Mouse (Mus musculus): ENCODE measurements around the gene Nrxn1. TPM values are rescaled to one million over a fixed set of nuclear protein-coding genes. Genes with fewer than 3 reads are reported as not detected.

Nrxn1 gene
- total RNA-seq, 2 experiments from 2014 or later: 615 to 617 TPM

DNA sequence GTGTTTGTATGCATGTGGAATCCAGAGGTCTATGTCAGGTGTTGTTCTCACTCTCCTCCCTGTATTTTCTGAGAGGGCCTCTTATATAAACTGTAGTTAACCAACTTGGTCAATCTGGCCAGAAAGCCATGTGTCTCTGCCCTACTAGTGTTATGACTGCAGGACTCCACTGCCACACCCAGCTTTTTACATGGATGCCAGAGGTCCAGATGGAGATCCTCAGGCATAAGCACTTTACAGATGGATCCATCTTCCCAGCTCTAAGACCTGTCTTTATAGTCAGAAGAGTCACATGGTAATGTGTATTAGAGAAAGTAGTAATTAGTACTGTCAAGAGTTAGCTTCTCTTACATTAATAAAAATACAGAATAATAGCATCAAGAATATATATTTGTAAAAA is 285.7 kb downstream of the Nrxn1 start:
- TF ChIP-seq CTCF (IDR thresholded peaks at IDR 0.05): no peak
- intact Hi-C loops (cut with DNase I): loop anchor here (5.0 kb wide), 1 partner anchor 180 kb away; no protein-coding TSS in a partner anchor
- no peak for DNase-seq (ENCODE audit: extremely low spot score in 1 of 2, low spot score in 2 of 2)
- no peak overlapping the region for H3K27ac ChIP-seq
- H3K4me3 ChIP-seq: no peak overlapping the region

DNA sequence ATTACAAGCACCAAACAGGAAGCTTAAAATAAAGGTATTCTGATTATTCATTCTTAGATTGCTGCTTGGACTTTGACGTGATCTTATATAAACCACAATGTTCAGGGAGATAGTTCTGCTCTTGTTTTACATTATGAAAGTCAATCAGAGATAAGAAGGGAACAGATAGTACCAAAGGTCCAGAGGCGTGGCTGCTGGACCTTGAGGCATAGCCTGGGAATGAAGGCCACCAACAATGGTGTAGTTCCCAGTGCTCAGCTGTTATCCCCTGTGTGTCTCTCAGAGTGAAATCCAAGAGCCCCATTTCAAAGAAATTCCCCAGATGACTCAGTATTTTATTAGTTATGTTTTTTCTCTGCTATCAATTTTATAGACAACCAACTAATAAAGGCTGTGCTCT is 294.2 kb downstream of the Nrxn1 start:
- intact Hi-C loops (cut with DNase I): no loop called here
- no peak for DNase-seq (ENCODE audit: extremely low spot score in 1 of 2, low spot score in 2 of 2)
- TF ChIP-seq CTCF (IDR thresholded peaks at IDR 0.05): no peak
- no peak overlapping the region for H3K4me3 ChIP-seq
- H3K27ac ChIP-seq: peak overlapping the region; percentile 17; the same call in 1 of the 2 replicates

DNA sequence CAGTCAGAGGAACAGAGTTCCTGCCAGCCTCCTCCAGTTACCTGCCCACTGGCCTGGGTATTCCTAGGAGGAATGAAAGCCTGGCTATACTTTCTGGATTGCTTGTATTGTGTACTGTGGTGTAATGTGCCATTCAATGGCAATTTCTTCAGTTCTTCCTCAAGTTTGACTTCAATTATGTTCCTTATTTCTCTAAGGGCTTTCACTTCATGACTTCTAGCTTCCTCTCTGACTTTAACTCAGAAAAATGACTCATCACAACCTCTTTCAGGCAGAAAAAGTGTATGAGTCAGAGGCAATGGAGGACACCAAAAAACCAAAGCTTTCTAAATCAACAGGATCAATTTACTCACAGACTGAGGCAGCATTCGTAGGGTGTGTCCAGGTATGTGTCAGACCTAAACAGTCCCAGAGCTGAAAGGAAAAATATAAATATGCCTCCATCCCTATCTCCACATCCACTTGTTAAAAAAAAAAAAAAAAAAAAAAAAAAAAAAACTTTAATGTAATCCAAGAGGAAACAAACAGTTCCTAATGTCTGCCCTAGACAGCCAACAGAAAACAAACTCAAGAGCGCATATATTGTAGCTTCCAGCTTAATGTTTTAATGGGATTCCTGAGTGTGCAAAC is 295.1 kb downstream of the Nrxn1 start:
- TF ChIP-seq CTCF (IDR thresholded peaks at IDR 0.05): no peak
- Histone ChIP-seq H3K4me3 (no peak overlapping the region), H3K27ac (peak overlapping the region; percentile 81)
- intact Hi-C loops (cut with DNase I): no loop called here
- no peak for DNase-seq (ENCODE audit: extremely low spot score in 1 of 2, low spot score in 2 of 2)

DNA sequence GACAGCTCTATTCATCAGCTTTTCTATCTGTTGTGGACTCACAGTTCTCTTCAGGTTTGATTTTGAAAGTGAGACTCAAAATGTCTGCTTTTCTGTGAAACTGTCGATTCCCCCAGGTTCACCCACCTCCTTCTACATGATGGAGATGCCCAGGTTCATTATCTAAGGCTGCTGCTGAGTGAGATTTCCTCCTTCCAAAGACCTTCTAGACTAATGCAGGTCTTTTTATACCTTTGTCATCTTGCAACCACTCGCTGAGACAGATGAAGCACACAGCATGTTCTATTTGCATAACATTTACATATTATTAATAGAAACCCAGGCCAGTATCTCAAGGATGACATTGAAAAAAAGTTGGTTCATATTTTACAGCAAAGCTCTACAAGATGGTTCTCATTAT is 295.9 kb downstream of the Nrxn1 start:
- intact Hi-C loops (cut with DNase I): no loop called here
- DNase-seq (ENCODE audit: extremely low spot score in 1 of 2, low spot score in 2 of 2): no peak
- peak overlapping the region; percentile 81 for H3K27ac ChIP-seq
- H3K4me3 ChIP-seq: no peak overlapping the region
- no peak for TF ChIP-seq CTCF (IDR thresholded peaks at IDR 0.05)

DNA sequence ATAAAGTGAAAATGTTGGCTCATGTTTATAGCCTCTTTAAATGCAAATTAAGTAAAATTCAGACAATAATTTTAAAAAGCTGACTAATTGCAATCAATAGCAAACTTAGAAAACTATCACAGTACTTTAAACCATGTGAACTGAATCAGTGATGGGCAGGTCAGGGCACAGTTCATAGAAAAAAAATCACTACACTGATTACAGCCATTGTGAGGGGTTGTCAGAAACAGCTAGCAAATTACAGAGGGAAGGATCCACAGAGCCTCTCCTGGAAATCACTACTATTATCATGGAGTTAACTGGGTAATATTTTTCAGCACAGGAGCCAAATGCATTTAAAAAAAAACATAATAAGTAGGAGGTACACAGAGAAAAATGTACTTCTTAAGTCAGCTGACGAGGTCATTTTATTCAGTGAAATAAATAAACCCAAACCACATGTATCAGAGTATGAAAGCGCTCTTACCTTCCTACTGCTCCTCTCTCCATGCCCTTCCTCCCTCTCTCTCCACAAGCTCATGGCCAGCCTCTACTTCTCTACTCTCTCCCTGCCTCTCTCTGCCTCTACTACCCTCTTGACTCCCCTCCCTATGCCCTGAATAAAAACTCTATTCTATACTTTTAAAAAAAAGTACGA is 304.3 kb downstream of the Nrxn1 start:
- no peak for DNase-seq (ENCODE audit: extremely low spot score in 1 of 2, low spot score in 2 of 2)
- intact Hi-C loops (cut with DNase I): no loop called here
- no peak overlapping the region for H3K27ac ChIP-seq
- TF ChIP-seq CTCF (IDR thresholded peaks at IDR 0.05): no peak
- no peak overlapping the region for H3K4me3 ChIP-seq

DNA sequence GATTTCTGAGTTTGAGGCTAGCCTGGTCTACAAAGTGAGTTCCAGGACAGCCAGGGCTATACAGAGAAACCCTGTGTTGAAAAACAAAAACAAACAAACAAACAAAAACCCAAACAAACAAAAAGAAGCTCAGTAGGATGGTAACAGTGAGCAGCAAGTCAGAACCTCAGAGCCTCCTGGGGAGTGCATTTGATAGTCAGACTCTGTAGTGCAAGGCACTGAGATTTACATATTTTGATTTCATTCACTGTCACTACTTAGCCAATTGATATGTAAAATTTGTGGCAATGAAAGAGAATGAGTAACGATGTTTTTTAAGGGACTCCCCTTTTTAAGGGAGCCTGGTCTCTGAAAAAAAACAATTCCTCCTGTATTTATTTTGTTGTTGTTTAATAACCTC is 304.8 kb downstream of the Nrxn1 start:
- TF ChIP-seq CTCF (IDR thresholded peaks at IDR 0.05): no peak
- intact Hi-C loops (cut with DNase I): no loop called here
- Histone ChIP-seq H3K27ac (no peak overlapping the region), H3K4me3 (no peak overlapping the region)
- DNase-seq (ENCODE audit: extremely low spot score in 1 of 2, low spot score in 2 of 2): no peak

DNA sequence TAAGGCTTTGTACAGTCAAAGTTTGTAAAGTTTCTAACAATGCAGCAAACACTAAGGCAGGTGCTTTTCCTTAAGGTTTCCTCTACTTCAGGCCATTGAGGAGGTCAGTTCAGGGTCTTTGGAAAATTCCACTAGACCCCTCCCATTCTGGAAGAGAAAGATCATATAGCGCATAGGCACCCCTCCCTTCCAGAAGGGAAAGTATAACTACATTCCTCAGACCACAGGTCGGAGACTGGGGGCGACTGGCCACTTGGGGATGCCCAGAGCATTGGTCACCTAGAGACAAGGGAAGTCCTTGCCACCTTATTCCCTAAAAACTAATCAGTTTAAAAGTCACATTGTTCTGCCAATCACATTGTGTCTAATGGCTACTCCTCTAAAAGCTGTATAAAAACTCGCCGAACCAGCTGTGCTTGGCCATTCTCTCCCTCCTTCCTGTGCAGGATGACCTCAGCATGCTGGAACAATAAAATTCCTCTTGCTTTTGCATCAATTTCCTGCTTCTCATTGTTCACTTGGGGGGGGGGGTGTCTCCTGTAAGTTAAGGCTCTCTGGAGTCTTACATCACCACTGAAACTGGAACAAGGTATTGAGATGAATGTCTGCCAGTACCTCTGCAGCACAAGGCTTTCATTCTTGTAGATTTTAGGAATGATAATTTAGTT is 305.6 kb downstream of the Nrxn1 start:
- no peak for TF ChIP-seq CTCF (IDR thresholded peaks at IDR 0.05)
- no peak for DNase-seq (ENCODE audit: extremely low spot score in 1 of 2, low spot score in 2 of 2)
- Histone ChIP-seq H3K4me3 (no peak overlapping the region), H3K27ac (no peak overlapping the region)
- intact Hi-C loops (cut with DNase I): no loop called here

DNA sequence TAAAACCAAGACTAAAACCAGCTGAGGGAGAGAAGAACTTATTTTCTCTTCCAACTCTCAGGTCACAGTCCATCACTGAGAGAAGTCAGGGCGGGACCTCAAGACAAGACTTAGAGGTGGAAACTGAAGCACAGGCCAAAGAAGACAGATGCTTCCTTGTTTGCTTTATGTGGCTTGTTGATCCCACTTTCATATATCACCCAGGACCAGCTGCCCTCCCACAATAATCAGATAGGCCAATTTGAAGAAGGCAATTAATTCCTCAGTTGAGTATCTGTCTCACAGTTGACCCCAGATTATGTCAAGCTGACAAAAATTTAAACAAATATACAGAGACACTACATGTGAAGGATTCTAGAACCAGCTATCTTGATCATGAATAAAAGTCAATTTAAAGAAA is 312.4 kb downstream of the Nrxn1 start:
- DNase-seq (ENCODE audit: extremely low spot score in 1 of 2, low spot score in 2 of 2): no peak
- Histone ChIP-seq H3K27ac (no peak overlapping the region), H3K4me3 (no peak overlapping the region)
- intact Hi-C loops (cut with DNase I): no loop called here
- TF ChIP-seq CTCF (IDR thresholded peaks at IDR 0.05): no peak

DNA sequence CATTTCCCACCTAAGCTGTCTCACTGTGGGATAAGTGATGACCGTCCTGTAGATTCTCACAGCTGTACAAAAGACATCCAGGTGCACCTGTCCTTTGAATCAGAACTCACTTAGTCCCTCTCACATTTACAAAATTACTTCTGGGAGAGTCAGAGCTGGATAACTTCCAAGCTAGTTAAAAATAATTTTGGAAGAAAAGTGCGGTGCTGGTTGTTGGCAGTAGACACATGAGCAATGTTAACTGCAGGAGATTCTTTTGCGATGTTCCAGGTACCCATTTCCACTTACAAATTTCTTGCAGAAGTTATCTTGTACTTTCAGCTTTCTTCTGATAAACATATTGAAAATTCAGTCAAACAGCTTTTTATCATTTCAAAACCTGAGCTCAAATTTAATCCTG is 317.5 kb downstream of the Nrxn1 start:
- DNase-seq (ENCODE audit: extremely low spot score in 1 of 2, low spot score in 2 of 2): no peak
- Histone ChIP-seq H3K27ac (no peak overlapping the region; the same call in 1 of the 2 replicates), H3K4me3 (no peak overlapping the region)
- no peak for TF ChIP-seq CTCF (IDR thresholded peaks at IDR 0.05)
- intact Hi-C loops (cut with DNase I): no loop called here

DNA sequence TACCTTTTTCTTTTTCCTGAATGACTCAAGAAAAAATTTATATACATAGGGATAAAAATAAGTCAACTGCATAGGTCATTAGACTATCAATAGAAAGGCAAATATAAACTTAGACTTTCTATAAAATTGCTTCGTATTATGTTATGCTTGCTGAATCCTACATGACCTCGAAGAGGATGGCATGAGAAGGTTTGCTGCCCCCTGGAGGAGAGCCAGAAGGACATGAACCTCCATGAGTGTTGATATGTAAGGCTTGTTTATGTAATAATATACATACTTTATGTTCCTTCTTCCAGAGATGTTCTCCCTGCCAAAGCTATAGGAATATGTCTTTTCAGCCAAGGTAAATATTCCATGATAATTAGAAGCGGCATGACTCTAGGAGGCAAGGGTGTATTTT is 319.6 kb downstream of the Nrxn1 start:
- peak; percentile 25 for TF ChIP-seq CTCF (IDR thresholded peaks at IDR 0.05)
- no peak overlapping the region for H3K4me3 ChIP-seq
- no peak for DNase-seq (ENCODE audit: extremely low spot score in 1 of 2, low spot score in 2 of 2)
- no peak overlapping the region for H3K27ac ChIP-seq
- intact Hi-C loops (cut with DNase I): no loop called here

DNA sequence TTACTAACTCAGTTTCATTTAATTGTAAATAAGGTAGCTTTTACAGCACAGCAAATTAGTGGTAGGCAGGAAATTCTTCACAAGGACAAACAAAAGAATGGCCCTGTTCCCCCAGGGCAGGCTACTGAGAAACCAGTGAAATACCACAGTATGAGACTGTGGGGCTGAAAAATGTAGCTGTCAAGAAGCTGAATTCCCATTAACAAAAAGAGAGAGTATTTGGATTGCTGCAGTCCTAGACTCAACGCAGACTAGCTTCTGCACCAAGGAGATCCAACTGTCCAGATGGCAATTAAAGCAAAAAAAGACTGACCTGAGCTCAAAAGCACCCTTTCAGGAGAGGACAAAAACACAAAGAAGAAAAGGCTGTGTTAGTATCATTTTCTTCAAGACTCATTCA is 324.7 kb downstream of the Nrxn1 start:
- no peak for DNase-seq (ENCODE audit: extremely low spot score in 1 of 2, low spot score in 2 of 2)
- intact Hi-C loops (cut with DNase I): no loop called here
- no peak overlapping the region; the same call in 1 of the 2 replicates for H3K27ac ChIP-seq

DNA sequence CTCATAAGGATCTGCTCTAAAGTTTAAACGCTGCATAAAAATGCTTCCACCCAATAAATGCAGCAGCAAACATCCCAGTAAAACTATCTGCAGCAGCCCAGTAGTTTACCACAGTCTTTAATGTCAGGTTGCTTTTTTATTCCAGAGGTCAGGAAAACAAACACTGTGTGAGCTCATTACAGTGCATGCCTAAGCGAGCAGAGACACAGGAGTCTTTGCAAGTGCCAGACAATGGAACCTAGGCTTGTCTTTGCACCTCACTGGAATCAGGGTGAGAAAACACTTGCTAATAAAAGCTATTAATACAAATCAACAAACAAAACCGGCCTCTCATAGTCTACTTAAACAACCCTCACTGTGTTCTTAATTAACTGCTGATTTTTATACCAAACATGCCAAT is 365.7 kb downstream of the Nrxn1 start:
- TF ChIP-seq CTCF (IDR thresholded peaks at IDR 0.05): no peak
- DNase-seq (ENCODE audit: extremely low spot score in 1 of 2, low spot score in 2 of 2): no peak
- Histone ChIP-seq H3K4me3 (no peak overlapping the region), H3K27ac (no peak overlapping the region)
- intact Hi-C loops (cut with DNase I): no loop called here

More for the DNA sequence above, 324.7 kb downstream of the Nrxn1 start:
- no peak for TF ChIP-seq CTCF (IDR thresholded peaks at IDR 0.05)
- no peak overlapping the region for H3K4me3 ChIP-seq
